Mouse (Mus musculus) intestine, embryonic 15.5 days (tissue): Measurements from ENCODE around the gene Usb1. TPM values are rescaled to one million over a fixed set of nuclear protein-coding genes. Genes with fewer than 3 reads are reported as not detected.

ENCODE experiments used
- ATAC-seq: fragments of 200-750 bp; cut with Nextera tagmentation; 2 replicates; pipeline ENCODE4 v1.8.0; 2017; ENCODE audit warnings: moderate TSS enrichment, moderate library complexity
- H3K27ac ChIP-seq: fragments of 300-500 bp; sonication (generic); 2 replicates; pipeline ENCODE4 v1.5.1; 2015; ENCODE audit warnings: mild to moderate bottlenecking, inconsistent platforms
- H3K27me3 ChIP-seq: fragments of 300-500 bp; sonication (generic); replicated peaks from 2 replicates; pipeline ENCODE4 v1.6.1; 2015; ENCODE audit warnings: inconsistent platforms
- H3K36me3 ChIP-seq: fragments of 300-500 bp; sonication (generic); 2 replicates; pipeline ENCODE4 v1.6.1; 2015; ENCODE audit warnings: inconsistent platforms
- H3K4me1 ChIP-seq: fragments of 300-500 bp; sonication (generic); replicated peaks from 2 replicates; pipeline ENCODE4 v1.6.1; 2015; ENCODE audit warnings: inconsistent platforms
- H3K4me2 ChIP-seq: fragments of 300-500 bp; sonication (generic); replicated peaks from 2 replicates; pipeline ENCODE4 v1.6.1; 2015; ENCODE audit warnings: mild to moderate bottlenecking, inconsistent platforms
- H3K4me3 ChIP-seq: fragments of 300-500 bp; sonication (generic); replicated peaks from 2 replicates; pipeline ENCODE4 v1.5.1; 2015; ENCODE audit warnings: inconsistent platforms
- H3K9ac ChIP-seq: fragments of 300-500 bp; sonication (generic); 2 replicates; pipeline ENCODE4 v1.6.1; 2015; ENCODE audit warnings: inconsistent platforms
- H3K9me3 ChIP-seq: fragments of 300-500 bp; sonication (generic); 2 replicates; pipeline ENCODE4 v1.6.1; 2016; ENCODE audit warnings: inconsistent platforms
- WGBS: fragments of 180-500 bp; shearing (Covaris S2); methylation state at CpG from one replicate; pipeline ENCODE4 v1.1.7; 2015; 5-methylcytosine and 5-hydroxymethylcytosine counted together
- polyA plus RNA-seq: library from polyadenylated mRNA; unstranded; fragments of >200 nt; fragmentation: Nextera tagmentation; extraction: Ambion mirVana; gene quantifications from 2 replicates; pipeline ENCODE4 v1.2.1, GENCODE M21; 2015

The Usb1 gene
- polyA plus RNA-seq, 1 experiment from 2014 or later, result 40.1 TPM

DNA sequence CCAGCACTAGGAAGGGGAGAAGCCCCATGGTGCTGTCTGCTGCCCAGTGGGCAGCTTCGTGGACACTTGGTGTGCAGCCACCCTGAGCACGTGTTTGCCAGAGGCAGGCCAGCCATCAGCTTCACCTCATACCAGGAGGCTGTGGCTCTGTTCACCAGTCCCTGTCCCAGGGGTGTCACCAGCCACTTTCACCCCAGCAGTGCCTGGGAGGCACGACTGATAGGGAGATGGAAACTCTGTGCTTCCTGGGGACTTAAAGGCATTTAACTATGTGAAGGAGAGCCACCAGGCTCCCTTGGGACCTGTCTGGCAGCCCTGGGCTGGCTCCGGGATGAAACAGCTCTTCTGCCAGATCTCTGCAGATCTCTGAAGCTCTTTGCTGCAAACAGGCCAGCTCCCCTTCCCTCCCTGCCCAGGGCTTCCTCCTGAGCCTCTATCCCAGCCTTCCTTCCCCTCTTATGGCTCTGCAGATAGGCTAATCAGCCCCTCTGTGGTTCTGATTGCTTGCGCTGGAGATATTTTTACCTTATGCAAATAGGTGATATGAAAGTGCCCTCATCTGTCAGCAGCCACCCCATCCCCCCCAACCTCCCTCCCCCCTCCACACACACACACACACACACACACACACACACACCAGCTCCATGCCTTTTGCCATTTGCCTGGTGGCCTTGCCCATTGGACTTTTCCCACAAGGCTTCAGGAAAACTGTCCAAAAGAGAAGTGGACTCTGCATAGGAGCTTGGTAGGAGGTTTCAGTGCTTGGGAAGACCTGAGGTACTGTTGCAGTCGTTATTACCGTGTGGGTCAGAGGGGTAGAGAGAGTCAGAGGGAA is 28.3 kb downstream of the Usb1 start:
- 39% methylated on average over 7 of the region's 7 CpGs for WGBS
- peak overlapping the region; percentile 22 for H3K4me2 ChIP-seq
- H3K36me3 ChIP-seq, result no peaks in the 10 kb centered on the region
- ATAC-seq, result peak; percentile 19; the same call in 1 of the 2 replicates
- H3K27me3 ChIP-seq, result no peaks in the 10 kb centered on the region
- H3K9me3 ChIP-seq, result no peaks in the 10 kb centered on the region
- peak overlapping the region; percentile 76 for H3K27ac ChIP-seq
- H3K4me1 ChIP-seq, result peaks cover 33% of the 10 kb centered on the region
- H3K4me3 ChIP-seq, result no peak overlapping the region
- peak overlapping the region; percentile 30; the same call in 1 of the 2 replicates for H3K9ac ChIP-seq

GRCm38 (mm10) chr8:95361016-95361341 is 28.9 kb downstream of the Usb1 start:
- ATAC-seq, result peak; percentile 5; the same call in 1 of the 2 replicates

GRCm38 (mm10) chr8:95362272-95362671 is 30.2 kb downstream of the Usb1 start:
- H3K27me3 ChIP-seq, result no peaks in the 10 kb centered on the region
- H3K4me1 ChIP-seq, result peaks cover 29% of the 10 kb centered on the region
- no peak for ATAC-seq
- 53% methylated on average over 6 of the region's 6 CpGs for whole genome bisulfite sequencing
- no peak overlapping the region for H3K27ac ChIP-seq
- H3K4me2 ChIP-seq, result no peak overlapping the region
- H3K36me3 ChIP-seq, result no peaks in the 10 kb centered on the region
- H3K4me3 ChIP-seq, result no peak overlapping the region
- no peak overlapping the region for H3K9ac ChIP-seq
- no peaks in the 10 kb centered on the region for H3K9me3 ChIP-seq

More at GRCm38 (mm10) chr8:95361016-95361341, 28.9 kb downstream of the Usb1 start:
- Histone ChIP-seq H3K4me3 (no peak overlapping the region), H3K36me3 (no peaks in the 10 kb centered on the region), H3K27me3 (no peaks in the 10 kb centered on the region), H3K4me2 (no peak overlapping the region; the same call in 1 of the 2 replicates), H3K9ac (peak overlapping the region; percentile 30; the same call in 1 of the 2 replicates), H3K27ac (peak overlapping the region; percentile 76), H3K4me1 (peaks cover 33% of the 10 kb centered on the region), H3K9me3 (no peaks in the 10 kb centered on the region)
- 67% methylated on average over 3 of the region's 3 CpGs for WGBS

DNA sequence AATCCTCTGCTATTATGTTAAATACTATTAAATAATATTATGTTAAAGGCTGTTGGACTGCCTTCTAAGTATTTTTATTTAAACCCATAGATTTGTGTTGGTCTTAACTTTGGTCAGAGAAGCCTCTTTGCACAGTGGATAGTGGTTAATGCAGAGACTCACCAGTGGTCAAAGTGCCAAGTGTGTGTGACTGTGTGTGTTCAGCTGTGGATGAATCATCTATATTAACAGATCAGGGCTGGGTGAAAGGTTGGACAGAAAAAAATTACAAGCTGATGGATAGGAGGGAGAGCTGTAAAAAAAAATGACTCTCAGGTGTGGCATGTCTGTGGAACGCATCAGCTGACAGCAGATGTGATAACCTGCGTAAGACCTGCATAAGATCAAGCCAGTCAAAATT is 31.8 kb downstream of the Usb1 start:
- H3K27ac ChIP-seq, result no peak overlapping the region
- H3K4me1 ChIP-seq, result peaks cover 28% of the 10 kb centered on the region
- 83% methylated on average over 2 of the region's 2 CpGs for WGBS

DNA sequence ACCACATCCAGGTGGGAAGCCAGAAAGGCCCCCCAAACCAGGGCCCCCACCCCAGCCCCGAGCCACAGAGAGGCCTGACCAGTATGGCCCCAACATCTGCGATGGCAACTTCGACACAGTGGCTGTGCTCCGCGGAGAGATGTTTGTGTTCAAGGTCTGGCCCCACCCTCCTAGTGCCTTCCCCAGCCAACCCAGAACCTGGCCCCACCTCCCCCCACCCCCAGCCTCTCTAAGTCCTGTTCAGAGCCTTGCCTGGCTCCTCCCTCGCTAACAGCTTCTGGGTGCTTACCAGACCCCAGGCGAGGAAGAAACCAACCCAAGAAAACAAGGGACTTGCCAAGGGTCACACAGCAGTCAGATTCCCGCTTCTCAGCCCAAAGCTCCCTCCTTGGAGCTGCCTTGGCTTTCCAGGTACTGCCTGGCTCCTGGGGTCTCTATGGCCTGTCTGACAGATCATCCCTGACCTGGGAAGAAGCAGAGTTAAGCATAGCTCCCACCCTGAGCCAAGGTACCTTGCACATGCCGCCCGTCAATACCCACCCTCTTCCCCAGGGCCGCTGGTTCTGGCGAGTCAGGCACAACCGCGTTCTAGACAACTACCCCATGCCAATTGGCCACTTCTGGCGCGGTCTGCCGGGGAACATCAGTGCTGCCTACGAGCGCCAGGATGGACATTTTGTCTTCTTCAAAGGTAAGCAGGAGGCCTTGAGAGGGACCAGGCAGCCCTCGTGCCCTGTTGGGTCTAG is 37.7 kb downstream of the Usb1 start:
- Histone ChIP-seq H3K4me3 (peak overlapping the region; percentile 27), H3K9ac (peak overlapping the region; percentile 42), H3K4me1 (peaks cover 20% of the 10 kb centered on the region), H3K27me3 (no peaks in the 10 kb centered on the region), H3K36me3 (peaks cover 10% of the 10 kb centered on the region; the same call in 1 of the 2 replicates), H3K27ac (peak overlapping the region; percentile 51; the same call in 1 of the 2 replicates), H3K9me3 (no peaks in the 10 kb centered on the region), H3K4me2 (peak overlapping the region; percentile 70)
- ATAC-seq, result peak; percentile 88
- WGBS, result 38% methylated on average over 20 of the region's 20 CpGs

More for the DNA sequence above, 31.8 kb downstream of the Usb1 start:
- Histone ChIP-seq H3K9me3 (no peaks in the 10 kb centered on the region), H3K9ac (no peak overlapping the region), H3K27me3 (no peaks in the 10 kb centered on the region), H3K4me3 (no peak overlapping the region), H3K4me2 (no peak overlapping the region), H3K36me3 (peaks cover 3% of the 10 kb centered on the region; the same call in 1 of the 2 replicates)
- ATAC-seq, result peak; percentile 34; the same call in 1 of the 2 replicates

DNA sequence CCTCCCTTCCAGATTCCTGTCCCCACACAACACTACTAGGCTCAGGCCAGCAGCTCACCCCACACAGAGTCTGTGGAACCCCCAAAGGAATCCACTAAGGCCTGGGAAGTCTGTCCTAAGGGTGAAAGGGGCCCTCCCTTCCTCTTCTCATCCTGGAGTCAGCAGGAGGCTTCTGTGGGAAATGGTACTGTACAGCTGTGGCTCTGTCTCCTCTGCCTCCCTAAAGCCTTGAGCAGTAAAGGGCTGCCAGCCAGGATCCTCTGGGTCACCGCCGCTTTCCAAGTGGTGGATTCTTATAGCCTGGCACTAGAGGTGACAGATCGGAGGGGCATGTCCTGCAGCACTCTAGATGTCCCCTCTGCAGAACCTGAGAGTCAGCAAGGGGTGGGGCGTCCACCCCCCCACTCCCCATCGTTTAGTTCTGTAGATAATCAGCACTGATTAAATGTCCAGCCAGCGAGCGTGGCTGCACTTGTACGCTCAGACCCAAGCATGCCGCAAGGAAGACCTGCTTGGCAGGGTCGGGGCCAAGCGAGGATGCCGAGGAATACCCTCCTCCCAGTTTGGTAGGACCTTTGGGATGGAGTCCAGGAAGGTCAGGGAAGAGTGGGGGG is 41.4 kb downstream of the Usb1 start:
- Histone ChIP-seq H3K4me2 (no peak overlapping the region), H3K9me3 (no peaks in the 10 kb centered on the region), H3K27me3 (no peaks in the 10 kb centered on the region), H3K36me3 (0 out of 2 replicates have a peak, but pooled peaks cover 7% of the 10 kb centered on the region), H3K4me3 (no peak overlapping the region), H3K4me1 (peaks cover 40% of the 10 kb centered on the region), H3K9ac (no peak overlapping the region), H3K27ac (no peak overlapping the region)
- ATAC-seq, result no peak
- WGBS, result 59% methylated on average over 12 of the region's 12 CpGs

DNA sequence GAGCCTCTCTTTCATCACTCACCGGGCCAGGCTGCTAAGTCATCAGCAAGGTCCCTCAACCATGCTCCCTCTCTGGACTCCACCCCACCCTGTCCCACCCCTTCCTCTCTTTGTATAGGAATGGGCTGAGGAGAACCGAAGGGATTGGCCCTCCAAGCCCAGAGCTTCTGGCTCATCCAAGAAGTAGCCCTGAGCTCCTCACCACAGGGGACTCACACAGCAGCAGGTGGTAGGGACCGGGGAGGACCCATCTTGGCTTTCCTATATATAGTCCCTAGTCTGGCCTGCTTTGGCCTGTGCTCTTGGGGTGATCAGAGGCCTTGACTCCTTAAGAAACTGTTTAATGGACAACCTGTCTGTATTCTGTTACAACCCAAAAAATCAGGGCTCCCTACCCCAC is 42.3 kb downstream of the Usb1 start:
- Histone ChIP-seq H3K4me2 (no peak overlapping the region), H3K27ac (no peak overlapping the region), H3K4me1 (peaks cover 33% of the 10 kb centered on the region), H3K4me3 (no peak overlapping the region), H3K36me3 (0 out of 2 replicates have a peak, but pooled peaks cover 7% of the 10 kb centered on the region), H3K27me3 (no peaks in the 10 kb centered on the region), H3K9me3 (no peaks in the 10 kb centered on the region), H3K9ac (no peak overlapping the region)
- 76% methylated on average over 3 of the region's 3 CpGs for WGBS
- ATAC-seq, result no peak

GRCm38 (mm10) chr8:95375374-95375930 is 43.4 kb downstream of the Usb1 start:
- Histone ChIP-seq H3K27ac (no peak overlapping the region), H3K4me2 (no peak overlapping the region), H3K4me1 (peaks cover 25% of the 10 kb centered on the region), H3K9me3 (no peaks in the 10 kb centered on the region), H3K4me3 (no peak overlapping the region), H3K27me3 (no peaks in the 10 kb centered on the region), H3K36me3 (0 out of 2 replicates have a peak, but pooled peaks cover 7% of the 10 kb centered on the region), H3K9ac (no peak overlapping the region)
- 80% methylated on average over 7 of the region's 7 CpGs for WGBS
- ATAC-seq, result no peak

GRCm38 (mm10) chr8:95376309-95376999 is 44.4 kb downstream of the Usb1 start:
- Histone ChIP-seq H3K9me3 (no peaks in the 10 kb centered on the region), H3K27ac (0 out of 2 replicates have a peak overlapping the region, but pooled peaks have one; percentile 22), H3K4me1 (peaks cover 25% of the 10 kb centered on the region), H3K27me3 (no peaks in the 10 kb centered on the region), H3K4me2 (no peak overlapping the region), H3K36me3 (0 out of 2 replicates have a peak, but pooled peaks cover 4% of the 10 kb centered on the region), H3K4me3 (no peak overlapping the region), H3K9ac (no peak overlapping the region)
- WGBS, result 74% methylated on average over 12 of the region's 12 CpGs
- 0 out of 2 replicates have a peak, but pooled peaks have one; percentile 10 for ATAC-seq

- peak overlapping the region; percentile 73 for H3K27ac ChIP-seq
- WGBS, result 64% methylated on average over 4 of the region's 4 CpGs
Observed at GRCm38 (mm10) chr8:95377101-95377500, 45.0 kb downstream of the Usb1 start.

GRCm38 (mm10) chr8:95377863-95378291 is 45.8 kb downstream of the Usb1 start:
- H3K9me3 ChIP-seq, result no peaks in the 10 kb centered on the region
- H3K4me1 ChIP-seq, result peaks cover 22% of the 10 kb centered on the region
- H3K27ac ChIP-seq, result peak overlapping the region; percentile 73
- H3K4me2 ChIP-seq, result peak overlapping the region; percentile 5
- no peaks in the 10 kb centered on the region for H3K27me3 ChIP-seq
- peak overlapping the region; percentile 22; the same call in 1 of the 2 replicates for H3K9ac ChIP-seq
- no peak overlapping the region for H3K4me3 ChIP-seq
- ATAC-seq, result peak; percentile 84
- H3K36me3 ChIP-seq, result no peaks in the 10 kb centered on the region
- 12% methylated on average over 7 of the region's 7 CpGs for WGBS

More at GRCm38 (mm10) chr8:95377101-95377500, 45.0 kb downstream of the Usb1 start:
- Histone ChIP-seq H3K9ac (0 out of 2 replicates have a peak overlapping the region, but pooled peaks have one; percentile 22), H3K4me3 (no peak overlapping the region), H3K9me3 (no peaks in the 10 kb centered on the region), H3K36me3 (0 out of 2 replicates have a peak, but pooled peaks cover 2% of the 10 kb centered on the region), H3K4me1 (peaks cover 25% of the 10 kb centered on the region), H3K27me3 (no peaks in the 10 kb centered on the region), H3K4me2 (no peak overlapping the region)
- no peak for ATAC-seq
